In genomic region chr10:97595680-97596079, GRCm38 (mm10) we compare ENCODE assay signal across 21 mouse cellular contexts. TPM values are rescaled to one million over a fixed set of nuclear protein-coding genes. Genes with fewer than 3 reads are reported as not detected.
"Had no signal": no experiment of that assay in that cellular context is flagged by ENCODE, and none has a peak within 500 bp of the region (broad histone marks: within the 10 kb centered on the region; RNA-seq: fewer than 3 reads in every experiment).

No protein-coding gene starts in this region.

- H3K4me2 ChIP-seq: lung, embryonic 15.5 days; midbrain, embryonic 11.5 days; midbrain, embryonic 13.5 days; midbrain, embryonic 15.5 days; neural tube, embryonic 13.5 days; stomach, embryonic 15.5 days had no signal

- H3K27me3 ChIP-seq: lung, embryonic 15.5 days; megakaryocyte, embryonic 14.5 days; midbrain, embryonic 13.5 days; midbrain, embryonic 15.5 days; neural tube, embryonic 13.5 days; stomach, embryonic 15.5 days had no signal

- H3K9ac ChIP-seq: liver, postnatal 0 days; lung, embryonic 15.5 days; midbrain, embryonic 13.5 days; midbrain, embryonic 15.5 days; neural tube, embryonic 13.5 days; stomach, embryonic 15.5 days had no signal

- H3K36me3 ChIP-seq: lung, embryonic 15.5 days; midbrain, embryonic 13.5 days; midbrain, embryonic 15.5 days; neural tube, embryonic 13.5 days; stomach, embryonic 15.5 days had no signal

- H3K4me1 ChIP-seq: lung, embryonic 15.5 days; megakaryocyte, embryonic 14.5 days; midbrain, embryonic 13.5 days; midbrain, embryonic 15.5 days; neural tube, embryonic 13.5 days; stomach, embryonic 15.5 days had no signal

- ATAC-seq: liver, postnatal 0 days; lung, postnatal 0 days; midbrain, embryonic 13.5 days; midbrain, embryonic 15.5 days had no signal

- H3K27ac ChIP-seq: lung, embryonic 15.5 days; macrophage; midbrain, embryonic 13.5 days; midbrain, embryonic 15.5 days; neural tube, embryonic 13.5 days; stomach, embryonic 15.5 days; stomach, postnatal 0 days had no signal

- DNase-seq: liver, postnatal 0 days; lung, adult 2 months; lung, postnatal 14 days; lung, postnatal 36 days; right cerebral cortex, postnatal 14 days; thymus, adult 2 months; thymus, postnatal 25 days; thymus, postnatal 4 days had no signal

- H3K9me3 ChIP-seq: lung, embryonic 15.5 days; megakaryocyte, embryonic 14.5 days; midbrain, embryonic 13.5 days; midbrain, embryonic 15.5 days; neural tube, embryonic 13.5 days; stomach, embryonic 15.5 days had no signal

- H3K4me3 ChIP-seq: lung, embryonic 15.5 days; megakaryocyte, embryonic 14.5 days; midbrain, embryonic 13.5 days; midbrain, embryonic 15.5 days; neural tube, embryonic 13.5 days; stomach, embryonic 15.5 days had no signal

RNA-seq across cellular contexts. Expression of gene Kera, which starts 11.0 kb away (rescaled TPM):
- polyA plus RNA-seq: liver, postnatal 0 days; lung, adult 2 months; lung, postnatal 0 days; macrophage; midbrain, embryonic 13.5 days; midbrain, postnatal 0 days; spleen, adult 2 months; testis, adult 2 months; thymus, adult 2 months had no signal

RNA-seq across cellular contexts. Expression of gene Lum, which starts 30.8 kb away (rescaled TPM):
- polyA plus RNA-seq: macrophage had no signal

RNA-seq across cellular contexts. Expression of gene Epyc, which starts 48.2 kb away (rescaled TPM):
- polyA plus RNA-seq: liver, postnatal 0 days; lung, postnatal 0 days; macrophage; spleen, adult 2 months had no signal
